Mouse (Mus musculus): ENCODE measurements around the gene Traf4. TPM values are rescaled to one million over a fixed set of nuclear protein-coding genes. Genes with fewer than 3 reads are reported as not detected.
A peak's percentile ranks its signal among the peaks of the same experiment; 100 is the strongest.

Traf4 gene
- polyA plus RNA-seq, 1 experiment from 2014 or later: 79.7 TPM

DNA sequence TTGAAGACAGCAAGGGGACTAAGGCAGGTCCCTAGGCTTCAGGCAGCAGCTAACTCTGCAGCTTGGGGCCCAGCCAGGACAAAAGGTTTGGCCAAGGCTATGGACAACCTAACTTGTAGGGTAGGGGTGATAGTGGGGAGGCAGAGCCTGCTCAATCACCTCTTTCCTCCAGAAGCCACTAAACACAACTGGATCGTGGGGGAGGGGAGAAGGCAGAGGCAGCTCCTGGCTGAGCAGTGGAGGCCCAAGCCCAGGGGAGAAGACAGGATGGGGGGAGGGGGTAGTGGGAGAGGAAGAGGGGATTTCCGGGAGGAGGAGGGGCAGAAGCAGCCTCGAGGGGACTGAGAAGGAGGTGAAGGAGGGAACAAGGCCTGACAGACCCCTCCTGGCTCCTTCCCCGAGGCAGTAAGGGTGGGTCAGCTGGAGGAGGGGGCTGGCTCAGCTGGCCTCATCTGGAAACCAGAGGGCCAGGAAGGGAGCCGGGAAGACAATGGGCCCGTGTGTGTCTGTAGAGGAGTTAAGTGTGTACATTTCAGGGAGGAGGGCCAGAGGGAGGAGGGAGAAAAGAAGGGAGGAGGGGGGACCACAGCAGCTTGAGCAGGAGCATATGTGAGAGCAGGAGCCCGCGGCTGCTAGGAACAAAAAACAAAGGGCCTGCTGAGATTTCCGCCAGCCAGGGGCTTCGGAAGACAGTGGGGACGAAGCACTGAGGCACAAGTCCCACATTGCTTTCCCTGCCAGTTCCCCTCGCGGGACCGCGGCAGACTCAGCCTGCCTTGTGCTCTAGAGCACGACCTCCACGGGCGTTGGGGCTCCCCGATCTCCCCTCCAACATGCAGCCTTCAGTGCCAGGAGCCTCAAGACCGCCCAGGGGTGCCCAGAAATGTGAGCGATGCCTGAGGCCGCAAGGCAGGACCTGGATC lies 1.4 kb downstream of the Traf4 start:
- Histone ChIP-seq H3K9me3 (ENCODE audit: control insufficient read depth, low read length) (no peaks in the 10 kb centered on the region), H3K27ac (ENCODE audit: low read depth, low read length) (peak overlapping the region; percentile 99), H3K27me3 (ENCODE audit: control insufficient read depth, insufficient read depth, low read length) (no peaks in the 10 kb centered on the region), H3K4me2 (peak overlapping the region; percentile 75), H3K9ac (ENCODE audit: low read length) (peak overlapping the region; percentile 96), H3K36me3 (ENCODE audit: control insufficient read depth, insufficient read depth, low read length) (peaks cover 20% of the 10 kb centered on the region), H3K4me3 (ENCODE audit: low read depth, low read length) (peak overlapping the region; percentile 97), H3K4me1 (ENCODE audit: control insufficient read depth, insufficient read depth, low read length) (peaks cover 26% of the 10 kb centered on the region)
- under 1% methylated on average over 22 of the region's 22 CpGs for WGBS
- DNase-seq (ENCODE audit: low spot score, missing footprints) (peak; percentile 97), ATAC-seq (ENCODE audit: low FRiP score) (peak; percentile 80)

DNA sequence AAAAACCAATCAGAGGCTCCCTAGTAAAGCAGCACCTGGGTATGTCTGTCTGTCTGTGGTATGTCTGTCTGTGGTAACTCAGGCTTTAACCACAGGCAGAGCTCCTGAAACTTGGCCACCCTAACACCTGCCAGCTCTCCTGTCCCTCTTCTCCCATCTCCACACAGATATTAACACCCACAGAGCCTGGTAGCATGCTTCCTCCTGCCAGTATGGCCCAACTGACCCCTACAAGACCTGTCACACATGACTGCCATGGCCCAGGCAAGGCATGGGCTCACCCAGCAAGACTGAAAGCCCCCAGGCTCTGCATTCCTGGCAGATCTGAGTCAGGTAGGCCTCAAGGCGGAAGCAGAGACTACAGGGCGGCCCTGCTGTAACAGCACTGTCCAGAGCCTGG lies 2.3 kb downstream of the Traf4 start:
- Histone ChIP-seq H3K4me3 (ENCODE audit: low read depth, low read length) (peak overlapping the region; percentile 97), H3K4me2 (peak overlapping the region; percentile 75), H3K27ac (ENCODE audit: low read depth, low read length) (peak overlapping the region; percentile 99; the same call in 1 of the 2 replicates), H3K27me3 (ENCODE audit: control insufficient read depth, insufficient read depth, low read length) (no peaks in the 10 kb centered on the region), H3K4me1 (ENCODE audit: control insufficient read depth, insufficient read depth, low read length) (peaks cover 26% of the 10 kb centered on the region), H3K36me3 (ENCODE audit: control insufficient read depth, insufficient read depth, low read length) (peaks cover 26% of the 10 kb centered on the region), H3K9me3 (ENCODE audit: control insufficient read depth, low read length) (no peaks in the 10 kb centered on the region), H3K9ac (ENCODE audit: low read length) (peak overlapping the region; percentile 96; the same call in 1 of the 2 replicates)
- 92% methylated on average over 2 of the region's 2 CpGs for WGBS
- DNase-seq (ENCODE audit: low spot score, missing footprints) (no peak), ATAC-seq (ENCODE audit: low FRiP score) (no peak)

DNA sequence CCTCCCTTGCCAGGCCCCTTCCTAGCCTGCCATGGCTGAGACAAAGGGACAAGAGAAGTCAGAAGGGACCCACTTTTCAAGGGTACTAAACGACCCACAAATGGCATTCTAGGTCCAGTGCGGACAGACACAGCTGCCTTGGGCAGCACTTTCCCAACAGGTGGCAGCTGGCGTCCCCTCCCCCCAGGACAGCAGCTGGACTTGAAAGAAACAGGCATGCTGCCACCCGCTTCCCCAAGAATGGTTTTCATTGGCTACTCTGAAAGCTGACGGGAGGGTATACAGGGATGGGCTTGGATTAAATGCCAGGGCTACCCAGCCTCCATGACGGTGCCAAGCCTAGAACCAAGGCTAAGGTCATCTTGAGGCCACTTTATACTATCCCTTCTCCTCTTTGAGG lies 2.9 kb downstream of the Traf4 start:
- H3K27ac ChIP-seq (ENCODE audit: low read depth, low read length): no peak overlapping the region
- H3K9ac ChIP-seq (ENCODE audit: low read length): no peak overlapping the region; the same call in 1 of the 2 replicates
- ATAC-seq (ENCODE audit: low FRiP score) (no peak), DNase-seq (ENCODE audit: low spot score, missing footprints) (no peak)
- H3K4me2 ChIP-seq: peak overlapping the region; percentile 75
- H3K4me1 ChIP-seq (ENCODE audit: control insufficient read depth, insufficient read depth, low read length): peaks cover 26% of the 10 kb centered on the region
- no peaks in the 10 kb centered on the region for H3K27me3 ChIP-seq (ENCODE audit: control insufficient read depth, insufficient read depth, low read length)
- peaks cover 30% of the 10 kb centered on the region for H3K36me3 ChIP-seq (ENCODE audit: control insufficient read depth, insufficient read depth, low read length)
- H3K9me3 ChIP-seq (ENCODE audit: control insufficient read depth, low read length): no peaks in the 10 kb centered on the region
- H3K4me3 ChIP-seq (ENCODE audit: low read depth, low read length): peak overlapping the region; percentile 97; the same call in 1 of the 2 replicates
- WGBS: 84% methylated on average over 6 of the region's 6 CpGs

DNA sequence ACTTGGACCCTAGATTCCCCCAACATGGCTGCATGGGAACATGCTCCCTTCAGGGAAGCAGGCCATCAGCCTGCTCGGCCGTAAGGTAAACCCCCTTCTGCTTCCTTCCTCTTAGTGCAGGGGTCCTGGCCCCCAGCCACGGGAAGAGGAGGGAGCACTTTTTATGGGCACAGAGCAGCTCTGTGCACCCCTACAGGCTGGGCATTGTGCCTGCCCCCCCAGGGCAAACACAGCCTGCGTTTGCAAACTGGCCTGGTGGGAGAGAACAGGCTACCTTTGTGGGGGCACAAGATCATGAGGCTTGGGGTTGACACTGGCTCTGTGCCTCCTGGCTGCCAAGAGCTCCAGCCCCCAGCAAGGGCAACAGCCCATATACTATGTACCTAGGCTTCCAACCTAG lies 3.4 kb downstream of the Traf4 start:
- H3K9ac ChIP-seq (ENCODE audit: low read length): no peak overlapping the region
- no peaks in the 10 kb centered on the region for H3K9me3 ChIP-seq (ENCODE audit: control insufficient read depth, low read length)
- H3K4me1 ChIP-seq (ENCODE audit: control insufficient read depth, insufficient read depth, low read length): peaks cover 26% of the 10 kb centered on the region
- no peak overlapping the region for H3K27ac ChIP-seq (ENCODE audit: low read depth, low read length)
- no peak for ATAC-seq (ENCODE audit: low FRiP score)
- peaks cover 30% of the 10 kb centered on the region for H3K36me3 ChIP-seq (ENCODE audit: control insufficient read depth, insufficient read depth, low read length)
- no peaks in the 10 kb centered on the region for H3K27me3 ChIP-seq (ENCODE audit: control insufficient read depth, insufficient read depth, low read length)
- H3K4me3 ChIP-seq (ENCODE audit: low read depth, low read length): no peak overlapping the region
- DNase-seq (ENCODE audit: low spot score, missing footprints): no peak
- WGBS: 72% methylated on average over 4 of the region's 4 CpGs
- H3K4me2 ChIP-seq: no peak overlapping the region

DNA sequence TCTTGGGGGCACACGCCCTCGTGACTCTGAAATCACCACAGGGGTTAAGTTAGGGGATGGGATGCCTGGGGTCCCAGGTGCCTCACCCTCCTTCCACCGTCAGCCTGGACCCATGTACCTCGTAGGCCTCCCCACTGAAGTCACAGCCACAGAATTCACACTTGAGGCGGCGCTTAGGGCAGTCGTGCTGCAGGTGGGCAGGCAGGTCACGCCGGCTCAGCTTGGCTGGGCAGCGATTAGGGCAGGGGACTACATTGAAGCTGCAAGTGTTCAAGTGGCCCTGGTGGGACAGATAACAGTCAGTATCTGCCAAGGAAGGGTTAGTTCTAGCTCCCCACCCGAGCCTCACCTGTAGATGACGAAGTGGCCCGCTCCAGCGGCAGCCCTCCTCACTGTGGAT lies 4.2 kb downstream of the Traf4 start:
- H3K27ac ChIP-seq (ENCODE audit: low read depth, low read length): no peak overlapping the region
- ATAC-seq (ENCODE audit: low FRiP score): no peak
- no peak overlapping the region for H3K9ac ChIP-seq (ENCODE audit: low read length)
- peaks cover 30% of the 10 kb centered on the region for H3K36me3 ChIP-seq (ENCODE audit: control insufficient read depth, insufficient read depth, low read length)
- peaks cover 24% of the 10 kb centered on the region for H3K4me1 ChIP-seq (ENCODE audit: control insufficient read depth, insufficient read depth, low read length)
- no peak for DNase-seq (ENCODE audit: low spot score, missing footprints)
- H3K9me3 ChIP-seq (ENCODE audit: control insufficient read depth, low read length): no peaks in the 10 kb centered on the region
- H3K27me3 ChIP-seq (ENCODE audit: control insufficient read depth, insufficient read depth, low read length): no peaks in the 10 kb centered on the region
- WGBS: 93% methylated on average over 14 of the region's 14 CpGs
- no peak overlapping the region for H3K4me3 ChIP-seq (ENCODE audit: low read depth, low read length)
- H3K4me2 ChIP-seq: no peak overlapping the region

DNA sequence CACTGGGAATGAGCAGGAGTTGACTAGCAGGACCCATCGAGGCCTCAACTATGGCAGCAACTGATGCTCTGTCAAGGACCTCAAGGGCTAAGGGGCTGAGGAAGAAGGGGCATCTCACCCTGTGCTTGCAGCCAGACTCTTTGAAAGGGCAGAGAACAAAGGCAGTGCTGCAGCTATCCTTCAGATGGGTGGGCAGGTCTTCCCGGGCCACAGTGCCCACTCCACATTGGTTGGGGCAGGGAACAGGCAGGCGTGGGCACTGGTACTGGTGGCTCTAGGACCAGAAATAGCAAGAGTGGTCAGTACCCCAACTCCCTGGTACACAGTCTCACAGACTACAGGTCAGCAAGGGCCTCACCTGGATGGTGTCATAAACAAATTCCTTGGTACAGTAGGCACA lies 4.7 kb downstream of the Traf4 start:
- DNase-seq (ENCODE audit: low spot score, missing footprints) (no peak), ATAC-seq (ENCODE audit: low FRiP score) (no peak)
- peaks cover 19% of the 10 kb centered on the region for H3K4me1 ChIP-seq (ENCODE audit: control insufficient read depth, insufficient read depth, low read length)
- no peaks in the 10 kb centered on the region for H3K9me3 ChIP-seq (ENCODE audit: control insufficient read depth, low read length)
- no peak overlapping the region for H3K27ac ChIP-seq (ENCODE audit: low read depth, low read length)
- WGBS: 92% methylated on average over 3 of the region's 3 CpGs
- H3K4me3 ChIP-seq (ENCODE audit: low read depth, low read length): no peak overlapping the region
- no peak overlapping the region for H3K4me2 ChIP-seq
- H3K9ac ChIP-seq (ENCODE audit: low read length): no peak overlapping the region
- H3K27me3 ChIP-seq (ENCODE audit: control insufficient read depth, insufficient read depth, low read length): no peaks in the 10 kb centered on the region
- peaks cover 30% of the 10 kb centered on the region for H3K36me3 ChIP-seq (ENCODE audit: control insufficient read depth, insufficient read depth, low read length)

DNA sequence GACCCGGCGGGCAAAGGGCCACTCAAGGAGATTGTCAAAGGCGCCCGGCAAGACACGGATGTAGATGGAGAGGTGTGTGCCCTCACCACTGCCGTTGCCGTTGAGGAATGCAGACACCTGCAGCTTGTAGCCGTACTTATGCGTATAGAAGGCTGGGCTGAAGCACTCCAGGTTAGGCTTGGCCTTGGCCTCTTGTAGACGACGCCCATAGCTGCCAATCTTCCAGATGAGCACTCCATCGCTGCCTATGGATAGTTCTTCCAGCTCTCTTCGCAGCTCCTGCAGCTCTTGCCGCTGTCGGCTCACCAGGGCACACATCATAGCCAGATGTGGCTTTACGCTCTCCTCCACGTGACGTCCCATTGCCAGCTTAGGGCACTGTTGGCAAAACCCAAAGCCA lies 5.2 kb downstream of the Traf4 start:
- DNase-seq (ENCODE audit: low spot score, missing footprints): no peak
- Histone ChIP-seq H3K9ac (ENCODE audit: low read length) (no peak overlapping the region), H3K27ac (ENCODE audit: low read depth, low read length) (no peak overlapping the region), H3K9me3 (ENCODE audit: control insufficient read depth, low read length) (no peaks in the 10 kb centered on the region), H3K4me1 (ENCODE audit: control insufficient read depth, insufficient read depth, low read length) (peaks cover 19% of the 10 kb centered on the region), H3K4me2 (no peak overlapping the region), H3K27me3 (ENCODE audit: control insufficient read depth, insufficient read depth, low read length) (no peaks in the 10 kb centered on the region), H3K4me3 (ENCODE audit: low read depth, low read length) (no peak overlapping the region), H3K36me3 (ENCODE audit: control insufficient read depth, insufficient read depth, low read length) (peaks cover 30% of the 10 kb centered on the region)
- 92% methylated on average over 18 of the region's 18 CpGs for WGBS
- no peak for ATAC-seq (ENCODE audit: low FRiP score)

DNA sequence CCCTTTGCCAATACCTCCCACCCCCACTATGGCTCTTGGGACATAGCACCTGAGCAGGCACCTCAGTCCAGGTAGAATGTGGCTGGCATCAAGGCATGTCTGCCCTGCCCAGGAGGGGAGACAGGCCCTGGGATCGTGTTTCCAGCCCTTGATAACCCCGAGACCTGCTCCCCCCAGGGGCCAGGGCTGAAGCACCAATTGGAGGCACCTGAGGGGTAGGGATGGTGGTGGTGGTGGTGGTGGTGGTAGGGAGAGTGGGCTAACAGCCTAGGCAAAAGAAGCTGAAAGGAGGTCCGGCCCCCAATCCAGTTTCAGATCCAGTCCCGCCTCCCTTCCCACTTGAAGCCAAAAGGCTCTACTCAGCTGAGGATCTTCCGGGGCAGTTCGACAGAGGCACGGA lies 5.8 kb downstream of the Traf4 start:
- H3K36me3 ChIP-seq (ENCODE audit: control insufficient read depth, insufficient read depth, low read length): peaks cover 34% of the 10 kb centered on the region
- no peak for DNase-seq (ENCODE audit: low spot score, missing footprints)
- H3K27me3 ChIP-seq (ENCODE audit: control insufficient read depth, insufficient read depth, low read length): no peaks in the 10 kb centered on the region
- H3K4me3 ChIP-seq (ENCODE audit: low read depth, low read length): no peak overlapping the region
- ATAC-seq (ENCODE audit: low FRiP score): no peak
- no peak overlapping the region for H3K27ac ChIP-seq (ENCODE audit: low read depth, low read length)
- H3K4me2 ChIP-seq: no peak overlapping the region
- WGBS: 82% methylated on average over 7 of the region's 7 CpGs
- H3K9ac ChIP-seq (ENCODE audit: low read length): no peak overlapping the region
- peaks cover 19% of the 10 kb centered on the region for H3K4me1 ChIP-seq (ENCODE audit: control insufficient read depth, insufficient read depth, low read length)
- H3K9me3 ChIP-seq (ENCODE audit: control insufficient read depth, low read length): no peaks in the 10 kb centered on the region

DNA sequence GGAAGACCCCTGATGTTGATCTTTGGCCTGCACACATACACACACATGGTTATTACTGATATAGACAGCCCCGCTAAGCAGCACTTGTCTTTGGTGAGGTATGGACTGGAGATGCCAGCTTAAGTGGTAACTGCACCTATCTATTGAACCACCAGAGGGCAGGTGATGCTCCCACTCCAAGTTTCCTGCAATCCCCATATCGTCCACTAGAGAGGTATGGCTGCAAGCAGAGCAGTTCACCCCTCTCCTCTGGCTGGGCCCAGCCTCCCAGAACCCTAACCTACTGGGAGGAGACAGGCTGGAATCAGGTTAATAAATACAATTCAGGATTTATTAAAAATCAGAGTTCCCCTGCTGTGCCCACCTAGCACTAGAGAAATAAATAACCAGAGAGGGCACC lies 6.3 kb downstream of the Traf4 start:
- Histone ChIP-seq H3K27ac (ENCODE audit: low read depth, low read length) (no peak overlapping the region), H3K9me3 (ENCODE audit: control insufficient read depth, low read length) (no peaks in the 10 kb centered on the region), H3K27me3 (ENCODE audit: control insufficient read depth, insufficient read depth, low read length) (no peaks in the 10 kb centered on the region), H3K4me3 (ENCODE audit: low read depth, low read length) (no peak overlapping the region), H3K4me2 (no peak overlapping the region), H3K9ac (ENCODE audit: low read length) (no peak overlapping the region), H3K36me3 (ENCODE audit: control insufficient read depth, insufficient read depth, low read length) (peaks cover 37% of the 10 kb centered on the region), H3K4me1 (ENCODE audit: control insufficient read depth, insufficient read depth, low read length) (peaks cover 19% of the 10 kb centered on the region)
- DNase-seq (ENCODE audit: low spot score, missing footprints) (peak; percentile 97), ATAC-seq (ENCODE audit: low FRiP score) (peak; percentile 36)
- 37% methylated on average over 2 of the region's 2 CpGs for WGBS
